22 mouse cellular contexts compared by ENCODE assay signal in the genomic region with DNA sequence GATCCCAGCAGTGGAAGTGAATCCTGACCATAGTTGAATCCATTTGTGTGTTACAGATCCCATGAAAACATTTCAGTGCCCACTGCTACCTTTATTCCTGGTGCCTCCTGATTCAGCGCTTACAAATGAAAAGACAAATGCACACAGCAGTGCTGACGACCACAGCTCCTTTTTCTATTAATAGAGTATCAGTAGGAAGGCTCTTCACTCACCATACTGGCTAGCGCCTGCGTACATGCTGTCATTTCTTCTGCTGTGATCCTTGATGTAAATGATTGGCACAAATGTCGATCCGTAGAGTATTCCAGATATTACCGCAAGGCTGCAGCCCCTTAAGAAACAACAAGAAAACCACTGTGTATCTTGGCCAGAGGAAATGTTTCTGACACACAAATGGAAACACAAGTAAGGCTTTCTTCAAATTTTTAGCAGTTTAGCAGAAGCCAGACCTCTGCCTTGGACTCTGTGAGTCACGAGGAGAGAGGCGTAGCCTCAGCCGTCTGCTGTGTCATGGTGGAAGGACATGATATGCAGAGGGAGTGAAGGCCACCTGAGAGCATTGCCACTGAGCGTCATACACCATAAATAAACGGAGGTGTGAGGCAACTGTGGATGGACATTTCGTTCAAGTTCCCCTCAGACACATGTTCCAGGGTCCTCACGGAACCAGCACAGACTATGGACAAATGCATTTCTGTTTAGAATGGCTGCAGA. TPM values are rescaled to one million over a fixed set of nuclear protein-coding genes. Genes with fewer than 3 reads are reported as not detected.
A peak's percentile ranks its signal among the peaks of the same experiment; 100 is the strongest.
DNase-seq lines count a peak whose midpoint lies in the region; ATAC-seq and TF ChIP-seq lines count a peak whose summit lies in the region.
"Had no signal": no experiment of that assay in that cellular context is flagged by ENCODE, and none has a peak within 500 bp of the region (broad histone marks: within the 10 kb centered on the region; RNA-seq: fewer than 3 reads in every experiment).

No protein-coding gene starts in this region.

- WGBS in heart, adult 2 months: 65% methylated on average over 14 of the region's 14 CpGs
- WGBS in heart, embryonic 16.5 days: 49% methylated on average over 14 of the region's 14 CpGs

- ATAC-seq in heart, embryonic 16.5 days (replicated peaks; ENCODE audit: extremely low read depth, insufficient read depth, low FRiP score): peak; percentile 83
- ATAC-seq: forebrain, embryonic 14.5 days; midbrain, embryonic 13.5 days; Patski had no signal

- 0 out of 2 replicates have a peak, but pooled peaks have one; percentile 18 for TF ChIP-seq EP300 in heart, adult 2 months (IDR thresholded peaks at IDR 0.05; ENCODE audit: insufficient read depth, low read depth, low read length)

- no peak for TF ChIP-seq POLR2A in heart, adult 2 months (IDR thresholded peaks at IDR 0.05; ENCODE audit: insufficient read depth, low read depth, low read length)

- DNase-seq in heart, adult 2 months: peak in 1 of 2 experiments; percentile 15
- no peak for DNase-seq in heart, adult 11 months
- no peak for DNase-seq in heart, postnatal 36 days
- DNase-seq in adrenal gland, postnatal 14 days: peak; percentile 54
- DNase-seq in heart, postnatal 10 days: peak; percentile 6 to 19
- DNase-seq in thymus, postnatal 36 days: no peak
- DNase-seq: cerebellum, adult 9-10 months; gastrocnemius, postnatal 10 days; kidney, adult 18-20 months; kidney, postnatal 4 days; lung, embryonic 14.5 days; lung, postnatal 36 days had no signal

- no peaks in the 10 kb centered on the region for H3K9me3 ChIP-seq in heart, embryonic 16.5 days (replicated peaks; ENCODE audit: control insufficient read depth, low read length)
- H3K9me3 ChIP-seq: hindbrain, embryonic 12.5 days; megakaryocyte, embryonic 14.5 days; midbrain, embryonic 13.5 days had no signal

- H3K4me2 ChIP-seq in heart, embryonic 16.5 days (ENCODE audit: low read depth, low read length): peak overlapping the region; percentile 6
- H3K4me2 ChIP-seq: hindbrain, embryonic 12.5 days; lung, embryonic 14.5 days; midbrain, embryonic 13.5 days had no signal

- intact Hi-C loops in heart, adult 2 months (cut with DNase I): no loop called here
- intact Hi-C loops in heart, postnatal 36 days (cut with DNase I): no loop called here
- intact Hi-C loops in heart, postnatal 10 days (cut with DNase I): no loop called here

- peak overlapping the region; percentile 12; the same call in 1 of the 2 replicates for H3K4me3 ChIP-seq in heart, adult 2 months
- H3K4me3 ChIP-seq in heart, embryonic 16.5 days (ENCODE audit: low read length): no peak overlapping the region
- H3K4me3 ChIP-seq: hindbrain, embryonic 12.5 days; left cerebral cortex, adult 2 months; megakaryocyte, embryonic 14.5 days; midbrain, embryonic 13.5 days had no signal

- H3K9ac ChIP-seq in heart, adult 2 months (ENCODE audit: low read depth, low read length): peak overlapping the region; percentile 72
- peak overlapping the region; percentile 25; the same call in 1 of the 2 replicates for H3K9ac ChIP-seq in heart, embryonic 16.5 days (ENCODE audit: low read length)
- H3K9ac ChIP-seq: hindbrain, embryonic 12.5 days; liver, embryonic 14.5 days; lung, embryonic 14.5 days; midbrain, embryonic 13.5 days had no signal

- H3K79me2 ChIP-seq in heart, adult 2 months (replicated peaks; ENCODE audit: control insufficient read depth, insufficient read depth, low read length): no peaks in the 10 kb centered on the region

- H3K27me3 ChIP-seq in heart, adult 2 months (ENCODE audit: control insufficient read depth, insufficient read depth, low read length): no peaks in the 10 kb centered on the region
- no peaks in the 10 kb centered on the region for H3K27me3 ChIP-seq in heart, embryonic 16.5 days (ENCODE audit: control insufficient read depth, insufficient read depth, low read length)
- H3K27me3 ChIP-seq: hindbrain, embryonic 12.5 days; midbrain, embryonic 13.5 days; Patski had no signal

- peaks cover 1% of the 10 kb centered on the region; the same call in 1 of the 2 replicates for H3K4me1 ChIP-seq in heart, adult 2 months (ENCODE audit: control insufficient read depth, insufficient read depth, low read length)
- H3K4me1 ChIP-seq in heart, embryonic 16.5 days (ENCODE audit: control insufficient read depth, insufficient read depth, low read length): peaks cover 5% of the 10 kb centered on the region
- H3K4me1 ChIP-seq: hindbrain, embryonic 12.5 days; megakaryocyte, embryonic 14.5 days; midbrain, embryonic 13.5 days had no signal

- H3K36me3 ChIP-seq in heart, adult 2 months (ENCODE audit: control insufficient read depth, insufficient read depth, low read length): no peaks in the 10 kb centered on the region; the same call in 1 of the 2 replicates
- H3K36me3 ChIP-seq in heart, embryonic 16.5 days (ENCODE audit: control insufficient read depth, insufficient read depth): no peaks in the 10 kb centered on the region; the same call in 1 of the 2 replicates
- H3K36me3 ChIP-seq: hindbrain, embryonic 12.5 days; midbrain, embryonic 13.5 days had no signal

- H3K27ac ChIP-seq in heart, adult 2 months: peak overlapping the region; percentile 71
- H3K27ac ChIP-seq in heart, embryonic 16.5 days (ENCODE audit: low read length): peak overlapping the region; percentile 30
- H3K27ac ChIP-seq: hindbrain, embryonic 12.5 days; left cerebral cortex, adult 2 months; liver, embryonic 14.5 days; midbrain, embryonic 13.5 days; stomach, postnatal 0 days had no signal

- TF ChIP-seq CTCF in heart, adult 2 months (IDR thresholded peaks at IDR 0.05): no peak

RNA-seq across cellular contexts. Expression of a gene that starts 27.3 kb away (rescaled TPM):
- 10 to 100 TPM; 11.4 to 15.6 TPM for total RNA-seq in heart, adult 2 months (2021)
- 5.2 and 5.7 TPM in 2 replicates for polyA plus RNA-seq in heart, adult 2 months (2012; rRNA removed)
- 10.5 and 11.3 TPM in 2 replicates for polyA plus RNA-seq in heart, embryonic 16.5 days (2015; fragmentation: Nextera tagmentation; extraction: Ambion mirVana)
- total RNA-seq in heart, postnatal 36 days (2021): 10 to 100 TPM; 12.2 to 13.4 TPM
- total RNA-seq in adrenal gland, postnatal 14 days (2021): 8.6 and 11.0 TPM in 2 replicates
- 1 to 10 TPM; 9.4 to 9.7 TPM for total RNA-seq in heart, postnatal 10 days (2021)
- total RNA-seq: monocyte, adult 5-6 weeks had no signal

RNA-seq across cellular contexts. Expression of a gene that starts 59.1 kb away (rescaled TPM):
- total RNA-seq in heart, adult 2 months (2021): 10 to 100 TPM; 12.1 to 15.1 TPM
- 11.8 and 19.7 TPM in 2 replicates for polyA plus RNA-seq in heart, adult 2 months (2012; rRNA removed)
- 61.6 and 61.7 TPM in 2 replicates for polyA plus RNA-seq in heart, embryonic 16.5 days (2015; fragmentation: Nextera tagmentation; extraction: Ambion mirVana)
- 10 to 100 TPM; 18.5 to 19.7 TPM for total RNA-seq in heart, postnatal 36 days (2021)
- 27.3 and 31.0 TPM in 2 replicates for total RNA-seq in adrenal gland, postnatal 14 days (2021)
- 10 to 100 TPM; 73.6 to 85.2 TPM for total RNA-seq in heart, postnatal 10 days (2021)
- total RNA-seq: monocyte, adult 5-6 weeks had no signal

Comparison
In these comparisons a context has a peak if more than half of its experiments do, and no peak if none do; other contexts are left out.
1. DNase-seq: peak in adrenal gland, postnatal 14 days (single experiment) and heart, postnatal 10 days (2 of 2); none in heart, adult 11 months (single experiment), heart, postnatal 36 days (0 of 2) and thymus, postnatal 36 days (0 of 2).